Mouse (Mus musculus) spleen, postnatal 0 days (tissue): ENCODE measurements around the gene Exosc2. TPM values are rescaled to one million over a fixed set of nuclear protein-coding genes. Genes with fewer than 3 reads are reported as not detected.

Experiments used
- polyA plus RNA-seq: library from polyadenylated mRNA; unstranded; fragments of >200 nt; fragmentation: Nextera tagmentation; extraction: Ambion mirVana; gene quantifications from 2 replicates; pipeline ENCODE4 v1.2.1, GENCODE M21; 2015

Exosc2 gene
- polyA plus RNA-seq = 39.8 and 45.8 TPM in 2 replicates

GRCm38 (mm10) chr2:31670551-31671035 lies at the start of gene Exosc2:
Gene Exosc2, plus strand, starts transcription at chr2:31670715.

GRCm38 (mm10) chr2:31639901-31640608 lies 30.5 kb upstream of the Exosc2 start, which contains the start of gene Prdm12:
Gene Prdm12, plus strand, starts transcription at chr2:31640037.

GRCm38 (mm10) chr2:31688074-31688925 lies 17.8 kb downstream of the Exosc2 start, which contains the start of gene Abl1:
Gene Abl1, plus strand, starts transcription at chr2:31688376.

Other genes with a start within 250 kb of the Exosc2 start
- gene Ass1, start 200.5 kb upstream of the Exosc2 start, polyA plus RNA-seq = 7.8 and 8.7 TPM in 2 replicates
- 31.6 and 35.2 TPM in 2 replicates for gene Fubp3, start 98.1 kb upstream of the Exosc2 start, polyA plus RNA-seq
- gene Prdm12, start 30.7 kb upstream of the Exosc2 start, polyA plus RNA-seq = not detected in 2 replicates
- gene Abl1, start 17.7 kb downstream of the Exosc2 start, polyA plus RNA-seq = 10.2 and 11.6 TPM in 2 replicates
- 0.25 and 0.36 TPM in 2 replicates for gene Qrfp, start 139.9 kb downstream of the Exosc2 start, polyA plus RNA-seq
- not detected in 2 replicates for gene Fibcd1, start 175.3 kb downstream of the Exosc2 start, polyA plus RNA-seq
- gene Lamc3, start 216.6 kb downstream of the Exosc2 start, polyA plus RNA-seq = 0.34 and 0.39 TPM in 2 replicates